Mouse (Mus musculus) lung, adult 2 months (tissue): Measurements from ENCODE around the gene Anks6. TPM values are rescaled to one million over a fixed set of nuclear protein-coding genes. Genes with fewer than 3 reads are reported as not detected.

Experiments
- DNase-seq: peaks from one replicate; pipeline ENCODE4 v3.0.0; 2022
- H3K4me1 ChIP-seq: fragments of 200-500 bp; 2 replicates; pipeline ENCODE4 v1.6.1; 2011; ENCODE audit warnings: low read length; ENCODE audit not compliant: control insufficient read depth, insufficient read depth
- H3K4me3 ChIP-seq: fragments of 200-500 bp; replicated peaks from 2 replicates; pipeline ENCODE3; 2011; ENCODE audit warnings: low read depth, mild to moderate bottlenecking, control low read depth, low read length; ENCODE audit errors: extremely low read depth
- CTCF ChIP-seq: fragments of 200-500 bp; IDR thresholded peaks from 2 replicates; pipeline ENCODE4 v1.5.1; 2011; ENCODE audit warnings: mild to moderate bottlenecking, low read length, control low read depth; ENCODE audit not compliant: insufficient read depth
- POLR2A ChIP-seq: fragments of 200-500 bp; IDR thresholded peaks from 2 replicates; pipeline ENCODE4 v1.6.1; 2011; ENCODE audit warnings: low read depth, mild to moderate bottlenecking, control low read depth, low read length, borderline replicate concordance; ENCODE audit errors: extremely low read depth
- WGBS: fragments of 180-500 bp; shearing (Covaris S2); methylation state at CpG from one replicate; pipeline ENCODE4 v1.1.7; 2018; 5-methylcytosine and 5-hydroxymethylcytosine counted together
- polyA plus RNA-seq: library from polyadenylated mRNA; depleted of rRNA; stranded (reverse); fragments of >200 nt; gene quantifications from 2 replicates; pipeline ENCODE4 v1.2.3, GENCODE M21; 2012; rRNA removed

Gene Anks6
- polyA plus RNA-seq, 1 experiment: 6.5 TPM

DNA sequence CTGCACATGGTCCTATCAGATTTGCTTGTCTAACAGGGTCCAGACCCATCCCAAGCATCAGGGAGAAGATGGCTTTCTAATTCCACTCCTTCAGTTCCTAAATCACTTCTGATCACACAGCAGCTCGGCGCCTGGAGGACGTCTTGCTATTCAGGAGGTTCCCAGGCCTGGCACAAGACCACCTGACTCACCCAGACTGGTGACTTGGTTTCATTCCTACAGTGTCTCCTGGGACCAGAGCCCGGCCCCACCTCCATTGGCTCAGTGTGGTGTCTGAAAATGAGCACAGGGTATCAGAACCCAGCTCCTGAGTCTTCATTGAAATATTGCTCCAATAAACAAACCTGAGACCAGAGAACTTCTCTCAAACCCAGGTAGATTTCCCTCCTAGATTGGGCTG lies 75.1 kb downstream of the Anks6 start:
- no peak for DNase-seq
- no peak for TF ChIP-seq CTCF
- TF ChIP-seq POLR2A: no peak
- no peak overlapping the region for H3K4me3 ChIP-seq
- H3K4me1 ChIP-seq: no peaks in the 10 kb centered on the region
- 84% methylated on average over 4 of the region's 4 CpGs for WGBS

GRCm38 (mm10) chr4:46978371-46978770 lies 78.9 kb downstream of the Anks6 start:
- Histone ChIP-seq H3K4me3 (no peak overlapping the region), H3K4me1 (no peaks in the 10 kb centered on the region)
- TF ChIP-seq CTCF (no peak), POLR2A (no peak)
- no peak for DNase-seq
- 71% methylated on average over 6 of the region's 6 CpGs for WGBS

- 95% methylated on average over 7 of the region's 7 CpGs for WGBS
- no peak for TF ChIP-seq CTCF
- no peak for TF ChIP-seq POLR2A
- no peak for DNase-seq
- Histone ChIP-seq H3K4me3 (no peak overlapping the region), H3K4me1 (no peaks in the 10 kb centered on the region)
Measured at GRCm38 (mm10) chr4:46977161-46977560, 80.1 kb downstream of the Anks6 start.

GRCm38 (mm10) chr4:46976671-46977071 lies 80.6 kb downstream of the Anks6 start:
- TF ChIP-seq POLR2A (no peak), CTCF (no peak)
- no peaks in the 10 kb centered on the region for H3K4me1 ChIP-seq
- no peak overlapping the region for H3K4me3 ChIP-seq
- no peak for DNase-seq
- 58% methylated on average over 11 of the region's 11 CpGs for WGBS

DNA sequence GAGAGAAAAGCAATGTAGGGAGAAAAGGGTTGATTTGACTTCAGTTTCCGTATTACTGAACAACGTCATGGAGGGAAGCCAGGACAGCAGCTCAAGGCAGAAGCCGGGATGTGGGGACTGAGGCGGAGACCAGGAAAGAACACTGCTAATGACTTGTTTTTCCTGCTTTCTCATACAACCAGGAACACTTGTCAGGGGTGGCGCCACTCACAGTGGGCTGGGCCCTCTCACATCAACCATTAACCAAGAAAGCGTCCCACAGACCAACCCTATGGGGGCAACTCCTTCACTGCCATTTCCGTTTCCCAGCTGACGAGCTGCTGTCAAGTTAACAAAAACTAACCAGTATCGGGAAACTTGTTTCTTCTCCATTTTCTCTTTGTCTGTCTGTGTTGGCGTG lies 83.9 kb downstream of the Anks6 start:
- H3K4me1 ChIP-seq: no peaks in the 10 kb centered on the region
- WGBS: 58% methylated on average over 10 of the region's 10 CpGs
- no peak for DNase-seq
- TF ChIP-seq CTCF (no peak), POLR2A (no peak)
- no peak overlapping the region for H3K4me3 ChIP-seq

DNA sequence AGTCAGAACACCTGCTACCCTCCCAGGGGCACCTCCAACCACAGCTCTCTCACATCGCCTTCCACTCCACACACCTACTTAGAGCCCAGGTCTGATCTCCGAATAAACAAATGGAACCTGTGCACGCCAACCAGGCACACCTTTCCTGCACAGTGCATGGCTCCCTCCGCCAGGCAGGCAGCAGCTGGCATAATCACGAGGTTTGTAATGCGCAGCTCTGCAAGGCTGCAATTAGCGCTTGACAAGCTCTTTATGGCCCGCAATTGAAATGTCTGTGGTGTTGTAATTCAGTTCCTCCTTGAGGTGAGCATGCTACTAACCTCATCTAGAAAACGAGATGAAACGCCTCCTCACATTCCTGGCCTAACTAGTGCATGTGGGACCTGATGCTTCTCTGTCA lies 89.2 kb downstream of the Anks6 start:
- Histone ChIP-seq H3K4me1 (no peaks in the 10 kb centered on the region), H3K4me3 (no peak overlapping the region)
- TF ChIP-seq POLR2A (no peak), CTCF (no peak)
- no peak for DNase-seq
- WGBS: 83% methylated on average over 10 of the region's 10 CpGs

- Histone ChIP-seq H3K4me3 (no peak overlapping the region), H3K4me1 (no peaks in the 10 kb centered on the region)
- no peak for TF ChIP-seq CTCF
- no peak for TF ChIP-seq POLR2A
- no peak for DNase-seq
Measured at GRCm38 (mm10) chr4:46966551-46966950, 90.7 kb downstream of the Anks6 start.

Other genes with a start within 250 kb of the Anks6 start
- gene Gabbr2, start 65.6 kb downstream of the Anks6 start, polyA plus RNA-seq: 0.05 TPM in 1 of 2 replicates, not detected in the other
- 3.3 and 3.8 TPM in 2 replicates for gene Galnt12, start 34.5 kb upstream of the Anks6 start, polyA plus RNA-seq
- 18.5 and 24.4 TPM in 2 replicates for gene Col15a1, start 150.7 kb upstream of the Anks6 start, polyA plus RNA-seq